Mouse (Mus musculus) ES-E14 (cell line): Measurements from ENCODE around the gene Xylt1.

Source experiments
- HCFC1 ChIP-seq: IDR thresholded peaks from 2 replicates; pipeline ENCODE4 v1.6.1; 2012; ENCODE audit warnings: low read length, inconsistent platforms, borderline replicate concordance; ENCODE audit not compliant: insufficient read depth
- MAFK ChIP-seq: IDR thresholded peaks from 2 replicates; pipeline ENCODE4 v1.6.1; 2014; ENCODE audit warnings: mild to moderate bottlenecking, low read depth, low read length, inconsistent platforms; ENCODE audit not compliant: insufficient read depth
- ZC3H11A ChIP-seq: IDR thresholded peaks from 2 replicates; pipeline ENCODE4 v1.6.1; 2012; ENCODE audit warnings: low read depth, mild to moderate bottlenecking, inconsistent platforms, low read length, borderline replicate concordance
- ZNF384 ChIP-seq: IDR thresholded peaks from 2 replicates; pipeline ENCODE4 v1.6.1; 2012; ENCODE audit warnings: low read depth, low read length, inconsistent platforms

DNA sequence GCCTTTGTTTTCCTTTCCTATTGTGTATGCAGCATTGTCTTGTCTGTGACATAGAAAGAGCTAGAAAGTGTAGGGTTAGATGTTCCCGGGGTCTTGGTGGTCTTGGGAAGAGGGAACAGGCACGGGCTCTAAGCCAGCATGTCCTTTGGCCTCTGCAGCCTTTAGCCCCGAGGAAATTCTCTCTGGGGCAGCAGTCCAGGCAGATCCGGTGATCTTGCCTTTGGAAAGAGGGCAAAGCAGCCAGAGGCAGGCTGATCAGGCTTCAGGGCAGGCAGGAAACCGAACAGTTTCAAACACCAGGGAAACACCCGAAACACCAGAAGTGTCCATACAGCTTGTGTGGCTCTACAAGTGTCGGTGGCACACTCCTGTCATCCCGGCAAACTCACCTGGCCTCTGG is 162.3 kb downstream of the Xylt1 start:
- TF ChIP-seq MAFK (no peak), HCFC1 (no peak), ZNF384 (no peak), ZC3H11A (no peak)
